Mouse (Mus musculus): ENCODE measurements around the gene Ctdspl. TPM values are rescaled to one million over a fixed set of nuclear protein-coding genes. Genes with fewer than 3 reads are reported as not detected.
A peak's percentile ranks its signal among the peaks of the same experiment; 100 is the strongest.

The Ctdspl gene
- polyA plus RNA-seq, 1 experiment from 2014 or later: 8.8 TPM

- 0 out of 2 replicates have a peak, but pooled peaks cover 3% of the 10 kb centered on the region for H3K4me1 ChIP-seq (replicated peaks; ENCODE audit: control insufficient read depth, insufficient read depth, low read length)
- H3K4me2 ChIP-seq (ENCODE audit: low read length): no peak overlapping the region
- H3K9ac ChIP-seq (replicated peaks; ENCODE audit: low read depth, low read length): no peak overlapping the region
- no peak for ATAC-seq
- H3K9me3 ChIP-seq (ENCODE audit: control insufficient read depth, low read length): no peaks in the 10 kb centered on the region
- no peaks in the 10 kb centered on the region for H3K27me3 ChIP-seq (replicated peaks; ENCODE audit: control insufficient read depth, insufficient read depth, low read length)
- 86% methylated on average over 17 of the region's 17 CpGs for WGBS
- H3K27ac ChIP-seq (ENCODE audit: low read length): no peak overlapping the region
- no peaks in the 10 kb centered on the region for H3K36me3 ChIP-seq (ENCODE audit: control insufficient read depth, insufficient read depth)
- H3K4me3 ChIP-seq (replicated peaks; ENCODE audit: low read length): no peak overlapping the region
These were observed 76.0 kb downstream of the Ctdspl start for GRCm38 (mm10) chr9:119002267-119002666.

GRCm38 (mm10) chr9:119003990-119004702 is 77.9 kb downstream of the Ctdspl start:
- Histone ChIP-seq H3K36me3 (ENCODE audit: control insufficient read depth, insufficient read depth) (no peaks in the 10 kb centered on the region), H3K9me3 (ENCODE audit: control insufficient read depth, low read length) (no peaks in the 10 kb centered on the region), H3K27ac (ENCODE audit: low read length) (no peak overlapping the region), H3K4me1 (replicated peaks; ENCODE audit: control insufficient read depth, insufficient read depth, low read length) (0 out of 2 replicates have a peak, but pooled peaks cover 3% of the 10 kb centered on the region), H3K27me3 (replicated peaks; ENCODE audit: control insufficient read depth, insufficient read depth, low read length) (no peaks in the 10 kb centered on the region), H3K4me2 (ENCODE audit: low read length) (no peak overlapping the region), H3K4me3 (replicated peaks; ENCODE audit: low read length) (no peak overlapping the region), H3K9ac (replicated peaks; ENCODE audit: low read depth, low read length) (no peak overlapping the region)
- no peak for ATAC-seq
- WGBS: 92% methylated on average over 23 of the region's 23 CpGs

- Histone ChIP-seq H3K9me3 (ENCODE audit: control insufficient read depth, low read length) (no peaks in the 10 kb centered on the region), H3K27me3 (replicated peaks; ENCODE audit: control insufficient read depth, insufficient read depth, low read length) (no peaks in the 10 kb centered on the region), H3K27ac (ENCODE audit: low read length) (no peak overlapping the region), H3K4me1 (replicated peaks; ENCODE audit: control insufficient read depth, insufficient read depth, low read length) (0 out of 2 replicates have a peak, but pooled peaks cover 3% of the 10 kb centered on the region), H3K36me3 (ENCODE audit: control insufficient read depth, insufficient read depth) (no peaks in the 10 kb centered on the region), H3K4me3 (replicated peaks; ENCODE audit: low read length) (no peak overlapping the region), H3K4me2 (ENCODE audit: low read length) (no peak overlapping the region), H3K9ac (replicated peaks; ENCODE audit: low read depth, low read length) (no peak overlapping the region)
- no peak for ATAC-seq
- 93% methylated on average over 16 of the region's 16 CpGs for whole genome bisulfite sequencing
These were observed 78.4 kb downstream of the Ctdspl start for GRCm38 (mm10) chr9:119004703-119005076.

- WGBS: 47% methylated on average over 15 of the region's 15 CpGs
- no peak overlapping the region for H3K27ac ChIP-seq (ENCODE audit: low read length)
- H3K9me3 ChIP-seq (ENCODE audit: control insufficient read depth, low read length): no peaks in the 10 kb centered on the region
- ATAC-seq: 0 out of 2 replicates have a peak, but pooled peaks have one; percentile 17
- 0 out of 2 replicates have a peak, but pooled peaks cover 3% of the 10 kb centered on the region for H3K4me1 ChIP-seq (replicated peaks; ENCODE audit: control insufficient read depth, insufficient read depth, low read length)
- no peaks in the 10 kb centered on the region for H3K27me3 ChIP-seq (replicated peaks; ENCODE audit: control insufficient read depth, insufficient read depth, low read length)
- H3K36me3 ChIP-seq (ENCODE audit: control insufficient read depth, insufficient read depth): no peaks in the 10 kb centered on the region
- H3K9ac ChIP-seq (replicated peaks; ENCODE audit: low read depth, low read length): no peak overlapping the region
- no peak overlapping the region for H3K4me3 ChIP-seq (replicated peaks; ENCODE audit: low read length)
- H3K4me2 ChIP-seq (ENCODE audit: low read length): no peak overlapping the region
These were observed 79.2 kb downstream of the Ctdspl start for GRCm38 (mm10) chr9:119005303-119006029.

DNA sequence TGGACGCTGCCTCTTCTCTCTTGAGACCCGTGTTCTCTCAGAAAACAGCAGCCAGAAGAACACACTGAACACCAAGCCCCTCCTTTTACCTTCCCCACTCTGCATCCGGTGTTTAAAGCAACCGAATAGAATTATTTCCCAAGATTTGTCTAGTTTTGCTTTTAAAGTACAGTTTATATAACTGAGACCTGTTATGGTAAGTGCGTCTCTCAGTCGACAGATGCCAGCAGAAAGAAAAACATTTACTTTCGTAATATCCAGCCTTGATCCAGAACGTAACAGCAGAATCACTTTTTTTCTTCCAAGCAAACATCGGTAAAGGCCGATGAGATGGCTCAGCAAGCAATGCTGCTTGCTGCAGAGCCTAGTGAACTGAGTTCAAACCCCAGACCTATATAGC is 81.0 kb downstream of the Ctdspl start:
- no peak for ATAC-seq
- Histone ChIP-seq H3K9me3 (ENCODE audit: control insufficient read depth, low read length) (no peaks in the 10 kb centered on the region), H3K27ac (ENCODE audit: low read length) (no peak overlapping the region), H3K4me3 (replicated peaks; ENCODE audit: low read length) (no peak overlapping the region), H3K4me2 (ENCODE audit: low read length) (no peak overlapping the region), H3K9ac (replicated peaks; ENCODE audit: low read depth, low read length) (no peak overlapping the region), H3K4me1 (replicated peaks; ENCODE audit: control insufficient read depth, insufficient read depth, low read length) (0 out of 2 replicates have a peak, but pooled peaks cover 3% of the 10 kb centered on the region), H3K27me3 (replicated peaks; ENCODE audit: control insufficient read depth, insufficient read depth, low read length) (no peaks in the 10 kb centered on the region), H3K36me3 (ENCODE audit: control insufficient read depth, insufficient read depth) (no peaks in the 10 kb centered on the region)
- WGBS: 88% methylated on average over 10 of the region's 10 CpGs

DNA sequence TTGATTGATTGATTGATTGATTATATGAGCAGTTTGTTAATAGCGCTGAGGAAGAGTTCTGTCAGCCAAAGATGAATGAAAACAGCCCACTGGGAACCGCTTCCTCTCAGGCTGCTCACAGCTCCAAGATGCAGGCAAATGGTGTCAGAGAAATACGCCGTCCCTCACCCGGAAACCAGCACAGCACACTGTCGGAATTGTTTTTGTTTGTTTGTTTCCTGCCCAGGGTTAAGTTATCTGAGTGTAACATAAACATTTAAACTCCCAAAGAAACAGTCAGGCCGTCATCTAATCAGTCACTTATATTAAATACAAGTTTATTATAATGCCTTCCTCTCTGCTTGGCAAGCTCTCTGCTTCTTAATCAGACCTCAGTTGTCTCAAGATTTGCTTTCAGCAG is 82.6 kb downstream of the Ctdspl start:
- no peaks in the 10 kb centered on the region for H3K27me3 ChIP-seq (replicated peaks; ENCODE audit: control insufficient read depth, insufficient read depth, low read length)
- no peaks in the 10 kb centered on the region for H3K36me3 ChIP-seq (ENCODE audit: control insufficient read depth, insufficient read depth)
- 75% methylated on average over 7 of the region's 7 CpGs for WGBS
- H3K27ac ChIP-seq (ENCODE audit: low read length): no peak overlapping the region
- ATAC-seq: no peak
- H3K4me3 ChIP-seq (replicated peaks; ENCODE audit: low read length): no peak overlapping the region
- H3K4me2 ChIP-seq (ENCODE audit: low read length): no peak overlapping the region
- no peak overlapping the region for H3K9ac ChIP-seq (replicated peaks; ENCODE audit: low read depth, low read length)
- H3K9me3 ChIP-seq (ENCODE audit: control insufficient read depth, low read length): no peaks in the 10 kb centered on the region
- 0 out of 2 replicates have a peak, but pooled peaks cover 3% of the 10 kb centered on the region for H3K4me1 ChIP-seq (replicated peaks; ENCODE audit: control insufficient read depth, insufficient read depth, low read length)

GRCm38 (mm10) chr9:119010156-119010710 is 84.0 kb downstream of the Ctdspl start:
- no peak for ATAC-seq
- no peak overlapping the region for H3K4me3 ChIP-seq (replicated peaks; ENCODE audit: low read length)
- H3K36me3 ChIP-seq (ENCODE audit: control insufficient read depth, insufficient read depth): no peaks in the 10 kb centered on the region

DNA sequence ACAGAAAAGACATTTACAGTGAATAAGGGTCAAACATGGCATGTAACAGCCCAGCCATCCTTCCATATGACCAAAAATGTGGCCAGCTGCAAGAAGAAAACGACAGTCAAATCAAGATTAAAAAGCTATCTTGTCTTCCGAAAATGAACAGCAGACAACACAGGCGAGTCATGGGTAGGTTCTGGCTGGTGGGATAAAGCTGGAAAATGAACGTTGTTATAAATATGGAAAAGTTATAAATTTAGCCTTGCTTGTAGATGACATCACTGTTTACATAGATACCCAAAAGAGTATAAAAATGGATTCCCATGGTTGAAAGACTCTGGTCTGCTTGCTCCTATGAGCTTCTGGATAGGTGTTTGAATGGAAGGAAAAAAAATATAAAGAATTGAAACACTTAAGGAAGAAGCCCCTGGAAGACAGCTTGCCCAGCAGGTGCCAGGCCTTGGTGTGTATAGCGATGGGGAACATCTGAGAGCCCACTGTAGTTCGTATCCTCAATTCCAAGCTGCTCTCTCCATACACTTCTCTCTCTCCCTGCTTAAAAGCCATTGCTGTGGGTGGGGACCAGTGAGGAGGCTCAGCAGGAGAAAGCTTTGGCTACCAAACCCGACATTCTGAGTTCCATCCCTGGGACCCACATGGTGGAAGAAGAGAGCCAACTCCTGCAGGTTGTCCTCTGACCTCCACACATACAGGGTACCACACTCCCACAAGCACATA is 90.7 kb downstream of the Ctdspl start:
- Histone ChIP-seq H3K27ac (ENCODE audit: low read length) (no peak overlapping the region), H3K27me3 (replicated peaks; ENCODE audit: control insufficient read depth, insufficient read depth, low read length) (no peaks in the 10 kb centered on the region), H3K9ac (replicated peaks; ENCODE audit: low read depth, low read length) (no peak overlapping the region), H3K4me3 (replicated peaks; ENCODE audit: low read length) (no peak overlapping the region), H3K36me3 (ENCODE audit: control insufficient read depth, insufficient read depth) (no peaks in the 10 kb centered on the region), H3K4me1 (replicated peaks; ENCODE audit: control insufficient read depth, insufficient read depth, low read length) (no peaks in the 10 kb centered on the region), H3K4me2 (ENCODE audit: low read length) (no peak overlapping the region), H3K9me3 (ENCODE audit: control insufficient read depth, low read length) (no peaks in the 10 kb centered on the region)
- WGBS: 79% methylated on average over 7 of the region's 7 CpGs
- no peak for ATAC-seq

More at GRCm38 (mm10) chr9:119010156-119010710, 84.0 kb downstream of the Ctdspl start:
- Histone ChIP-seq H3K27ac (ENCODE audit: low read length) (no peak overlapping the region), H3K27me3 (replicated peaks; ENCODE audit: control insufficient read depth, insufficient read depth, low read length) (no peaks in the 10 kb centered on the region), H3K9ac (replicated peaks; ENCODE audit: low read depth, low read length) (no peak overlapping the region), H3K9me3 (ENCODE audit: control insufficient read depth, low read length) (no peaks in the 10 kb centered on the region), H3K4me1 (replicated peaks; ENCODE audit: control insufficient read depth, insufficient read depth, low read length) (no peaks in the 10 kb centered on the region), H3K4me2 (ENCODE audit: low read length) (no peak overlapping the region)
- WGBS: 90% methylated on average over 13 of the region's 13 CpGs

DNA sequence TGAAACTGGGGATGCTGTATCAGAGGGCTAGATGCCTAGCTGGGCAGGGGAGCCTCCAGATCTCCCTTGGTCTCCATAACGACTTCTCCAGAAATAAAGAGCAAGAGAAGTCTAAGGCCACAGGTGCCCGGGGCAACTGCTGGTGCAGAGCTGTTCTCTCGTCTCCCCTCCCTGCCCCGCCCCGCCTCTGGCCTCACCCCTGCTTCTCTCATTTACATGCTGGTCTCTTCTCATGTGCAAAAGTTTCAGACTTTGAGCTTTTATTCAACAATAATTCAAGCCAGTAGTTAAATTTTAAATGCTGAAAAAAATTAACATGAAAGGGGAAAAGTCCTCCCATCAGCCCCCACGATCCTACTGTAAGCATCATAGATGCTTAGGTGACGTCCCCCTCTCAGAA is 95.5 kb downstream of the Ctdspl start:
- Histone ChIP-seq H3K36me3 (ENCODE audit: control insufficient read depth, insufficient read depth) (no peaks in the 10 kb centered on the region), H3K4me3 (replicated peaks; ENCODE audit: low read length) (no peak overlapping the region), H3K4me1 (replicated peaks; ENCODE audit: control insufficient read depth, insufficient read depth, low read length) (no peaks in the 10 kb centered on the region), H3K27ac (ENCODE audit: low read length) (no peak overlapping the region), H3K9ac (replicated peaks; ENCODE audit: low read depth, low read length) (no peak overlapping the region), H3K4me2 (ENCODE audit: low read length) (no peak overlapping the region), H3K9me3 (ENCODE audit: control insufficient read depth, low read length) (no peaks in the 10 kb centered on the region), H3K27me3 (replicated peaks; ENCODE audit: control insufficient read depth, insufficient read depth, low read length) (no peaks in the 10 kb centered on the region)
- ATAC-seq: no peak
- WGBS: 67% methylated on average over 7 of the region's 7 CpGs
